ENCODE assay signal across 14 mouse cellular contexts in genomic region chr19:21819585-21819984, GRCm38 (mm10). TPM values are rescaled to one million over a fixed set of nuclear protein-coding genes. Genes with fewer than 3 reads are reported as not detected.
DNase-seq lines count a peak whose midpoint lies in the region; ATAC-seq and TF ChIP-seq lines count a peak whose summit lies in the region.
"Had no signal": no experiment of that assay in that cellular context is flagged by ENCODE, and none has a peak within 500 bp of the region (broad histone marks: within the 10 kb centered on the region; RNA-seq: fewer than 3 reads in every experiment).

No protein-coding gene starts in this region.

- H3K4me1 ChIP-seq in heart, embryonic 10.5 days = peaks cover 13% of the 10 kb centered on the region
- H3K4me1 ChIP-seq in forebrain, embryonic 10.5 days = no peaks in the 10 kb centered on the region
- H3K4me1 ChIP-seq in forebrain, embryonic 13.5 days = no peaks in the 10 kb centered on the region
- H3K4me1 ChIP-seq: hindbrain, embryonic 12.5 days had no signal

- H3K27me3 ChIP-seq in heart, embryonic 10.5 days (ENCODE audit: insufficient read depth, poor library complexity, severe bottlenecking) = no peaks in the 10 kb centered on the region
- H3K27me3 ChIP-seq in forebrain, embryonic 10.5 days (ENCODE audit: poor library complexity, severe bottlenecking) = no peaks in the 10 kb centered on the region
- no peaks in the 10 kb centered on the region for H3K27me3 ChIP-seq in forebrain, embryonic 13.5 days
- H3K27me3 ChIP-seq: embryonic facial prominence, embryonic 12.5 days; hindbrain, embryonic 12.5 days; limb, embryonic 13.5 days had no signal

- H3K4me3 ChIP-seq in heart, embryonic 10.5 days = no peak overlapping the region
- H3K4me3 ChIP-seq in forebrain, embryonic 10.5 days = no peak overlapping the region
- H3K4me3 ChIP-seq in forebrain, embryonic 13.5 days = no peak overlapping the region
- H3K4me3 ChIP-seq: embryonic facial prominence, embryonic 12.5 days; hindbrain, embryonic 12.5 days; limb, embryonic 13.5 days had no signal

- no peak overlapping the region for H3K4me2 ChIP-seq in forebrain, embryonic 13.5 days
- H3K4me2 ChIP-seq: embryonic facial prominence, embryonic 12.5 days; hindbrain, embryonic 12.5 days; limb, embryonic 13.5 days had no signal

- H3K36me3 ChIP-seq in heart, embryonic 10.5 days = peaks cover 82% of the 10 kb centered on the region
- peaks cover 97% of the 10 kb centered on the region for H3K36me3 ChIP-seq in forebrain, embryonic 10.5 days (replicated peaks)
- peaks cover 88% of the 10 kb centered on the region for H3K36me3 ChIP-seq in forebrain, embryonic 13.5 days (ENCODE audit: poor library complexity, severe bottlenecking)

- no peaks in the 10 kb centered on the region for H3K9me3 ChIP-seq in heart, embryonic 10.5 days
- no peaks in the 10 kb centered on the region for H3K9me3 ChIP-seq in forebrain, embryonic 10.5 days
- no peaks in the 10 kb centered on the region for H3K9me3 ChIP-seq in forebrain, embryonic 13.5 days (replicated peaks)
- H3K9me3 ChIP-seq: embryonic facial prominence, embryonic 12.5 days; hindbrain, embryonic 12.5 days; limb, embryonic 13.5 days had no signal

- ATAC-seq in forebrain, embryonic 13.5 days = no peak

- intact Hi-C loops in heart, postnatal 14 days (cut with DNase I) = no loop called here

- no peak overlapping the region for H3K9ac ChIP-seq in forebrain, embryonic 13.5 days
- H3K9ac ChIP-seq: embryonic facial prominence, embryonic 12.5 days; hindbrain, embryonic 12.5 days; limb, embryonic 13.5 days had no signal

- no peak for TF ChIP-seq POLR2A in brain, embryonic 14.5 days (IDR thresholded peaks at IDR 0.05; ENCODE audit: borderline replicate concordance, extremely low read depth, insufficient read depth, insufficient read length, poor library complexity, severe bottlenecking)

- DNase-seq in heart, adult 11 months = peak; percentile 95
- DNase-seq in heart, embryonic 10.5 days (ENCODE audit: low spot score) = no peak
- DNase-seq in MN1 (ENCODE audit: low spot score) = peak; percentile 9
- DNase-seq in brain, embryonic 14.5 days (ENCODE audit: low read depth) = peak; percentile 14
- peak; percentile 30 to 32 for DNase-seq in heart, postnatal 14 days
- no peak for DNase-seq in forebrain, embryonic 10.5 days (ENCODE audit: extremely low spot score, low spot score)
- DNase-seq: cerebellum, adult 2 months; kidney, adult 9 months; layer of hippocampus, postnatal 36 days; midbrain, embryonic 14.5 days had no signal

- no peak overlapping the region; the same call in 1 of the 2 replicates for H3K27ac ChIP-seq in heart, embryonic 10.5 days
- no peak overlapping the region for H3K27ac ChIP-seq in forebrain, embryonic 10.5 days
- no peak overlapping the region for H3K27ac ChIP-seq in forebrain, embryonic 13.5 days
- H3K27ac ChIP-seq: embryonic facial prominence, embryonic 12.5 days; hindbrain, embryonic 12.5 days; limb, embryonic 13.5 days had no signal

- TF ChIP-seq CTCF in brain, embryonic 14.5 days (IDR thresholded peaks at IDR 0.05; ENCODE audit: borderline replicate concordance, extremely low read depth, insufficient read depth, insufficient read length) = no peak

- WGBS in heart, embryonic 10.5 days = 50% methylated on average over 5 of the region's 5 CpGs
- WGBS in forebrain, embryonic 10.5 days = 89% methylated on average over 5 of the region's 5 CpGs
- WGBS in forebrain, embryonic 13.5 days = 77% methylated on average over 5 of the region's 5 CpGs

RNA-seq across cellular contexts. Expression of gene Cemip2, which starts 41.4 kb away (rescaled TPM):
- polyA plus RNA-seq in heart, embryonic 10.5 days (2016; fragmentation: Nextera tagmentation; extraction: Ambion mirVana) = 63.1 and 110 TPM in 2 replicates
- polyA plus RNA-seq in brain, embryonic 14.5 days (2012; rRNA removed) = 24.0 and 34.9 TPM in 2 replicates
- 10 to 100 TPM; 20.7 to 22.2 TPM for total RNA-seq in heart, postnatal 14 days (2021)
- polyA plus RNA-seq in forebrain, embryonic 10.5 days (2016; fragmentation: Nextera tagmentation; extraction: Ambion mirVana) = 56.4 and 58.7 TPM in 2 replicates
- 54.2 and 61.3 TPM in 2 replicates for polyA plus RNA-seq in forebrain, embryonic 13.5 days (2015; fragmentation: Nextera tagmentation; extraction: Ambion mirVana)

Comparison
In these comparisons a context has a peak if more than half of its experiments do, and no peak if none do; other contexts are left out.
1. DNase-seq: peak in heart, adult 11 months (single experiment), MN1 (single experiment), brain, embryonic 14.5 days (single experiment) and heart, postnatal 14 days (2 of 2); none in heart, embryonic 10.5 days (single experiment) and forebrain, embryonic 10.5 days (single experiment).